Mouse (Mus musculus) CH12.LX (cell line): ENCODE measurements around the gene Pick1. TPM values are rescaled to one million over a fixed set of nuclear protein-coding genes. Genes with fewer than 3 reads are reported as not detected.

Experiments
- DNase-seq: peaks from one replicate; pipeline ENCODE4 v3.0.0-alpha.2; 2013; ENCODE audit errors: extremely low read depth
- H3K27ac ChIP-seq: 2 replicates; pipeline ENCODE4 v1.5.1; 2012; ENCODE audit warnings: low read depth, mild to moderate bottlenecking, control low read depth, moderate library complexity; ENCODE audit not compliant: insufficient read depth
- H3K27me3 ChIP-seq: replicated peaks from 2 replicates; pipeline ENCODE3; 2012; ENCODE audit warnings: inconsistent platforms
- H3K36me3 ChIP-seq, 2 experiments: replicated peaks in 1 of 2; 2 replicates each; pipeline versions ENCODE3 to v1.6.1; 2012; ENCODE audit warnings: inconsistent platforms in 1 of 2, low read length in 1 of 2, mild to moderate bottlenecking in 1 of 2, mixed read lengths in 1 of 2, moderate library complexity in 1 of 2; ENCODE audit not compliant: control insufficient read depth in 1 of 2, insufficient read depth in 1 of 2
- H3K4me1 ChIP-seq, 2 experiments: 2 replicates each; pipeline ENCODE4 v1.6.1; 2012; ENCODE audit warnings: inconsistent platforms in 1 of 2, moderate library complexity in 1 of 2; ENCODE audit not compliant: insufficient read depth in 2 of 2, control insufficient read depth in 1 of 2
- H3K4me2 ChIP-seq: 2 replicates; pipeline ENCODE4 v1.6.1; 2012; ENCODE audit warnings: low read depth, mild to moderate bottlenecking, control low read depth; ENCODE audit not compliant: poor library complexity, insufficient read depth, severe bottlenecking
- H3K4me3 ChIP-seq, 3 experiments: fragments of 150-350 bp in 1 of 3; sonication (generic) in 1 of 3; replicated peaks in 1 of 3; 2 replicates each; pipeline versions ENCODE3 to v1.5.1; 2011 to 2012; ENCODE audit warnings: low read depth in 2 of 3, low read length in 2 of 3, mild to moderate bottlenecking in 2 of 3, moderate library complexity in 2 of 3, control low read depth in 1 of 3, improper control_type of control experiment in 1 of 3, inconsistent platforms in 1 of 3, mixed read lengths in 1 of 3; ENCODE audit not compliant: poor library complexity in 1 of 3
- H3K79me2 ChIP-seq: replicated peaks from 2 replicates; pipeline ENCODE4 v1.6.1; 2012; ENCODE audit warnings: mild to moderate bottlenecking, moderate library complexity; ENCODE audit not compliant: control insufficient read depth, poor library complexity, insufficient read depth, severe bottlenecking; ENCODE audit errors: extremely low read depth
- H3K9ac ChIP-seq: 2 replicates; pipeline ENCODE4 v1.6.1; 2012; ENCODE audit warnings: low read depth, mild to moderate bottlenecking, control low read depth, moderate library complexity; ENCODE audit not compliant: insufficient read depth
- H3K9me3 ChIP-seq: replicated peaks from 2 replicates; pipeline ENCODE3; 2012; ENCODE audit warnings: low read length, inconsistent platforms, mixed read lengths
- BHLHE40 ChIP-seq: IDR thresholded peaks from 2 replicates; pipeline ENCODE4 v1.6.1; 2011; ENCODE audit warnings: mild to moderate bottlenecking, low read depth, low read length, improper control_type of control experiment
- CHD1 ChIP-seq: IDR thresholded peaks from 2 replicates; pipeline ENCODE4 v1.6.1; 2012; ENCODE audit warnings: low read depth, low read length, improper control_type of control experiment, inconsistent platforms
- CHD2 ChIP-seq: IDR thresholded peaks from 2 replicates; pipeline ENCODE4 v1.6.1; 2011; ENCODE audit warnings: low read length, improper control_type of control experiment
- ELF1 ChIP-seq: IDR thresholded peaks from 2 replicates; pipeline ENCODE4 v1.6.1; 2014; ENCODE audit warnings: low read depth, mild to moderate bottlenecking, inconsistent platforms, low read length, improper control_type of control experiment
- GABPA ChIP-seq: IDR thresholded peaks from 2 replicates; pipeline ENCODE4 v1.6.1; 2012; ENCODE audit warnings: low read depth, low read length, improper control_type of control experiment, inconsistent platforms; ENCODE audit not compliant: insufficient replicate concordance
- HCFC1 ChIP-seq: IDR thresholded peaks from 2 replicates; pipeline ENCODE4 v1.6.1; 2012; ENCODE audit warnings: low read depth, mild to moderate bottlenecking, inconsistent platforms, low read length, improper control_type of control experiment
- MAFK ChIP-seq: IDR thresholded peaks from 2 replicates; pipeline ENCODE4 v1.6.1; 2011; ENCODE audit warnings: low read length, improper control_type of control experiment; ENCODE audit not compliant: insufficient replicate concordance
- MAX ChIP-seq: IDR thresholded peaks from 2 replicates; pipeline ENCODE4 v1.6.1; 2011; ENCODE audit warnings: low read length, improper control_type of control experiment
- MAZ ChIP-seq: IDR thresholded peaks from 2 replicates; pipeline ENCODE4 v1.6.1; 2012; ENCODE audit warnings: low read depth, mild to moderate bottlenecking, inconsistent platforms, low read length, improper control_type of control experiment, moderate library complexity
- MEF2A ChIP-seq: IDR thresholded peaks from 2 replicates; pipeline ENCODE4 v1.6.1; 2014; ENCODE audit warnings: low read depth, mild to moderate bottlenecking, inconsistent platforms, low read length, improper control_type of control experiment, borderline replicate concordance
- MXI1 ChIP-seq: IDR thresholded peaks from 2 replicates; pipeline ENCODE4 v1.6.1; 2011; ENCODE audit warnings: mild to moderate bottlenecking, low read depth, low read length, improper control_type of control experiment
- MYC ChIP-seq: IDR thresholded peaks from 2 replicates; pipeline ENCODE4 v1.6.1; 2011; ENCODE audit warnings: low read depth, mild to moderate bottlenecking, improper control_type of control experiment, low read length
- NELFE ChIP-seq: IDR thresholded peaks from 2 replicates; pipeline ENCODE4 v1.6.1; 2011; ENCODE audit warnings: low read depth, low read length, improper control_type of control experiment
- POLR2AphosphoS2 ChIP-seq: IDR thresholded peaks from 2 replicates; pipeline ENCODE4 v1.6.1; 2011; ENCODE audit warnings: low read depth, low read length, improper control_type of control experiment
- RAD21 ChIP-seq: IDR thresholded peaks from 2 replicates; pipeline ENCODE4 v1.6.1; 2011; ENCODE audit warnings: low read depth, mild to moderate bottlenecking, low read length, improper control_type of control experiment, moderate library complexity
- SIN3A ChIP-seq: IDR thresholded peaks from 2 replicates; pipeline ENCODE4 v1.6.1; 2012; ENCODE audit warnings: low read length, improper control_type of control experiment, inconsistent platforms
- SMC3 ChIP-seq: IDR thresholded peaks from 2 replicates; pipeline ENCODE4 v1.6.1; 2011; ENCODE audit warnings: low read depth, low read length, improper control_type of control experiment
- USF2 ChIP-seq: conservative IDR thresholded peaks from 2 replicates; pipeline ENCODE4 v1.6.1; 2011; ENCODE audit warnings: low read depth, low read length, improper control_type of control experiment
- ZC3H11A ChIP-seq: IDR thresholded peaks from 2 replicates; pipeline ENCODE4 v1.6.1; 2012; ENCODE audit warnings: low read depth, mild to moderate bottlenecking, inconsistent platforms, low read length, improper control_type of control experiment
- ZMIZ1 ChIP-seq: IDR thresholded peaks from 2 replicates; pipeline ENCODE4 v1.6.1; 2012; ENCODE audit warnings: low read depth, mild to moderate bottlenecking, inconsistent platforms, low read length, improper control_type of control experiment
- dilution Hi-C: fragments of 300-500 bp; cut with MboI; formaldehyde crosslinking; loops from 2 replicates; pipeline ENCODE4 v1.14.3; 2020; ENCODE audit warnings: low sequenced_read_pairs; ENCODE audit not compliant: extremely low pct_unique_long_range_greater_than_20kb, extremely low pct_ligation_motif_present
- in situ Hi-C: fragments of 300-500 bp; cut with MboI; formaldehyde crosslinking; loops from 3 replicates; pipeline ENCODE4 v1.14.3; 2019; ENCODE audit warnings: low sequenced_read_pairs, low pct_ligation_motif_present, low pct_unique_long_range_greater_than_20kb, mixed read lengths
- polyA plus RNA-seq: library from polyadenylated mRNA; unstranded; fragments of >175 nt; gene quantifications from 2 replicates; pipeline ENCODE4 v1.2.1, GENCODE M21; 2012; ENCODE audit warnings: low read depth; ENCODE audit not compliant: insufficient read length
- total RNA-seq, 2 experiments: library from RNA; depleted of rRNA; stranded (reverse); fragments of 300-350 nt in 1 of 2; fragments of >200 nt in 1 of 2; gene quantifications; 2 replicates each; pipeline ENCODE4 v1.2.3; 2012 to 2014

Gene Pick1
- total and polyA plus RNA-seq, 3 experiments, result 13.9 to 23.4 (median 14.9) TPM

DNA sequence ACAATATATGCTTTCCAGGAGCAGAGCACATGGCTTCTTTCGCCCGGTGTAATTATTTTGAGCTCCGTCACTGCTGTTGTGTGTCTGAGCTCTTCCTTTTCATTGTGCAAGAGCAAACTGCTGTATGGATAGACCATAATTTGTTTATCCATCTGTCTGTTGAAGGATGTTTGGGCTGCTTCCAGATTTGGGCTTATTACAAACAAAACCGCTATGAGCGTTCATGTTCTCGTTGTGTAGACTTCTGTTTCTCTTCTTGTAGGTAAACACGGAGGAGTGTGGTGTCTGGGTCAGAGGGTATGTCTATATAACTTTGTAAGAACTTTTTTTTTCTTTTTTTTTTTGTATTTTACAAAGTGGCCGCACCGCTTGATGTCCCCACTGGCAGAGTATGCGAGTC, 43.8 kb upstream of the Pick1 start:
- TF ChIP-seq USF2 (no peak), ZC3H11A (no peak), MYC (no peak), ELF1 (no peak), MEF2A (no peak), POLR2AphosphoS2 (no peak), GABPA (no peak)
- TF ChIP-seq, all 38 proteins: peak for 0
- Histone ChIP-seq H3K9me3 (no peaks in the 10 kb centered on the region), H3K79me2 (no peaks in the 10 kb centered on the region), H3K27ac (no peak overlapping the region), H3K4me2 (no peak overlapping the region), H3K36me3 (no peaks in the 10 kb centered on the region), H3K9ac (no peak overlapping the region), H3K27me3 (peaks cover 39% of the 10 kb centered on the region), H3K4me3 (no peak overlapping the region), H3K4me1 (no peaks in the 10 kb centered on the region)
- dilution Hi-C loops (no loop called here), in situ Hi-C loops (no loop called here)
- no peak for DNase-seq

DNA sequence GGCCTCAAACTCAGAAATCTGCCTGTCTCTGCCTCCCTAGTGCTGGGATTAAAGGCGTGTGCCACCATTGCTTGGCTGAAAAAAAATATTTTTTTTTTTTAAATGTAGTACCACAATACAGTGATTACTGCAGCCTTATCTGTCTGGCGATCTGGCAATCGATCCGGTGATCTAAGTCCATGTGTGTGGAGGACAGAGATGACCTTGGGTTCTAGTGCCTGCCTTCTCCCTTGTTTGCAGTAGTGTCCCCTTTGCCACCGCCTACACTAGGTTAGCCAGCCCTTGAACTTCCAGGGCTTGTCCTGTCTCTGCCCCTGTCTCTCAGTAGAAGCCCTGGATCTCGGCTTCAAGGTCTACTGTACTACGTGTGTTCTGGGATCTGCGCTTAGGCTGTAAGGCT, 41.2 kb upstream of the Pick1 start:
- H3K79me2 ChIP-seq, result no peaks in the 10 kb centered on the region
- H3K9ac ChIP-seq, result no peak overlapping the region
- DNase-seq, result no peak
- no peak overlapping the region for H3K27ac ChIP-seq
- dilution Hi-C loops, result no loop called here
- H3K4me2 ChIP-seq, result no peak overlapping the region
- in situ Hi-C loops, result no loop called here
- H3K4me1 ChIP-seq, result no peaks in the 10 kb centered on the region
- TF ChIP-seq SMC3 (no peak), ELF1 (no peak), GABPA (no peak), HCFC1 (no peak), MEF2A (no peak), CHD2 (no peak), NELFE (no peak), ZC3H11A (no peak), MXI1 (no peak), POLR2AphosphoS2 (no peak), MAX (no peak), ZMIZ1 (no peak), RAD21 (no peak), CHD1 (no peak), MAFK (no peak), SIN3A (no peak), MAZ (no peak), BHLHE40 (no peak)
- no peak overlapping the region for H3K4me3 ChIP-seq
- peaks cover 4% of the 10 kb centered on the region for H3K9me3 ChIP-seq
- H3K27me3 ChIP-seq, result peaks cover 19% of the 10 kb centered on the region
- H3K36me3 ChIP-seq, result no peaks in the 10 kb centered on the region
